Mouse (Mus musculus) gastrocnemius, adult 2 months (tissue): ENCODE results near the gene Trappc10. TPM values are rescaled to one million over a fixed set of nuclear protein-coding genes. Genes with fewer than 3 reads are reported as not detected.
"Not testable (repeated sequence)": the region's sequence is repeated elsewhere in the genome, so short reads cannot be mapped to it uniquely, and the experiment has no call there.

ENCODE experiments used
- DNase-seq: peaks from one replicate; pipeline ENCODE4 v3.0.0; 2022
- H3K27ac ChIP-seq: fragments of 200-600 bp; 2 replicates; pipeline ENCODE4 v1.8.1; 2022; ENCODE audit warnings: mild to moderate bottlenecking
- H3K4me3 ChIP-seq: fragments of 200-600 bp; 2 replicates; pipeline ENCODE4 v1.8.1; 2022; ENCODE audit warnings: mild to moderate bottlenecking, moderate library complexity
- CTCF ChIP-seq: fragments of 200-600 bp; IDR thresholded peaks from 2 replicates; pipeline ENCODE4 v1.8.1; 2022; ENCODE audit warnings: antibody characterized with exemption, mild to moderate bottlenecking, moderate library complexity
- intact Hi-C: fragments of 180-260 bp; cut with DNase I; formaldehyde crosslinking; loops from one replicate; pipeline ENCODE4 v1.15.1; 2025
- total RNA-seq, 2 experiments: library from RNA; stranded (reverse); gene quantifications; 2 replicates each; pipeline ENCODE4 v1.2.3; 2021

Gene Trappc10
- total RNA-seq, 2 experiments from 2014 or later, result 37.9 to 40.1 TPM

DNA sequence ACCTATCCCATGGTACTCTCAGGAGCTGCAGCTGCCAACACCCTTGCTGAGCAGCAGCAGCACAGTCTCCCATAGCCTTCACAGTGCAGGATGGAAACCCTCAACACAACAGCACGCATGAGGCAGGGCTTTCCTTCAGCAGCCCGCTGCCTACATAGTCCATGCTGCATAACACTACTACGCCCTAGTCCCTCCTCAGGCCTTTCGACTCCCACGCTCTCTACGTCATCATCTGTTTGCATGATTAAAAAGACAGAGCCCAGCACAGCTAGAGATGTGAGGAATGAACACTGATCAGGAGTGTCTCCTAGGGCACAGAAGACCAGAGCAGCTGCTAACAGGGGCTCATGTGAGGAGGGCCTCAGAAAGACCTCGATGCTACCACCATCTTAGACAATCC lies 23.1 kb downstream of the Trappc10 start:
- Histone ChIP-seq H3K27ac (no peak overlapping the region), H3K4me3 (no peak overlapping the region)
- TF ChIP-seq CTCF, result no peak
- no peak for DNase-seq
- intact Hi-C loops, result no loop called here

DNA sequence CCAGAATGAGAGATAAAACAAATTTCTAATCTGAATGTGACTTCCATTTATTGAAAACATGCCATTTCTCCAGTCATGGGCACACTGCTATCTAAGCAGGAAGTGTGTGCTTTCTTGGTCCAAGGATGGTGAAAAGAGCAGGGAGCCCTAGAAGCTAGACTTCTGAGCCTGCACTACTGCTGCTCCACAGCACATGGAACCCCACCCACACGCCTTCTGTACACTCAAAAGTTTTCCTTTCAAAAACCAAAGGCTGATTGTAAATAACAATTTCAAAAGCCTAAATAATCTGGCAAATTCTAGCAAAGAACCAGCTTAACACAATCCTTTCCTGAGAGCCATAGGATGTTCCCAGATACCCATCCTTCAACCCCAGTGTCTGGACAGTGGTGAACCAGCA lies 24.9 kb downstream of the Trappc10 start:
- intact Hi-C loops, result no loop called here
- no peak for TF ChIP-seq CTCF
- no peak for DNase-seq
- no peak overlapping the region for H3K27ac ChIP-seq
- no peak overlapping the region for H3K4me3 ChIP-seq

DNA sequence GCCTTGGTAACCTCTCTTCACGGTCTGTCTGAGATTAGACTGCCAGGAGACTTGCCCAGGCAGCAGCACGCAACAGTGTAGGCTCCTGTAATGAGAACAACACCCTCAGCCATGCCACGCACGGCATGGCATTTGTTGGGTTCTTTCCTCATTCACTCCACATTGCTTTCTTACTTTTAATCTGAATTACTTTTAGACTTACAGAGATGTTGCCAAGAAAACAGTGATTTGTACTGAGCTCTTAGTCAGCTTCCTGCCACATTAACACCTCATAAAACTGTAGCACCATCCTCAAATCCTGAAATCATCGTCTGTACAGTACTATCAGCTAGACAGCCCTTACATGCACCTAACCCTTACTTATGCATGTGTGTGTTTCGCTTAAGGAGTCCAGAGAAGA lies 25.9 kb downstream of the Trappc10 start:
- intact Hi-C loops, result no loop called here
- no peak overlapping the region for H3K27ac ChIP-seq
- no peak overlapping the region for H3K4me3 ChIP-seq
- DNase-seq, result no peak
- no peak for TF ChIP-seq CTCF

DNA sequence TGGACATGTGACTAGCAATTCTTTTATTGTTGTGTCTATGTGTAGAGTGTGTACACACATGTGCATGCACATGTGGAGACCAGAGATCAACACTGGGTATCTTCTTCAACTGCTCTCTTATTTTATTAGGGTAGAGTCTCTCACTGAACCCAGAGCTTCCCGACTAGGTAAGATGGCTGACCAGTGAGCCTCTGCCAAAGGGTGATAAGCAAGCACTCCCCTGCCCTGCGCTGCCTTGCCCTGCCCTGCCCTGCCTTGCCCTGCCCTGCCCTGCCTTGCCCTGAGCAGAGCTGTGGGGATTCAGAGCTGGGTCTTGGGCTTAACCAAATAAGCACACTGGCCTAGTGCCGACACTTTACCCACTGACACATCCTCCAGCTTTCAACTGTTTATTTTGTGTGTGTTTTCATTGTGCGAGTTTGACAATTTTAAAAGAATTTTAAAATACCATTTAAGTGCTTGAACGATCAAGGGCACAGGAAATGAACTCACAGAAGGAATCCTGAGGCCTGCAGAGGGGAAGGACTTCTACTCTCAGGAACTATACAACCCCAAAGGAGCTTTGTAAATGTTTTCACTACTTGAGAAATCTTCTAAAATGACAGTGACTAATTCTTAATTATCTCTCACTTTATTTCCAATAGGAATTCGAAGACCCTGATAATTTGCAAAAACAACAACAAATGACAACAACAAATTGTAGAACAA lies 27.9 kb downstream of the Trappc10 start:
- TF ChIP-seq CTCF, result no peak
- H3K4me3 ChIP-seq, result no peak overlapping the region
- no peak overlapping the region for H3K27ac ChIP-seq
- DNase-seq, result no peak
- intact Hi-C loops, result no loop called here

DNA sequence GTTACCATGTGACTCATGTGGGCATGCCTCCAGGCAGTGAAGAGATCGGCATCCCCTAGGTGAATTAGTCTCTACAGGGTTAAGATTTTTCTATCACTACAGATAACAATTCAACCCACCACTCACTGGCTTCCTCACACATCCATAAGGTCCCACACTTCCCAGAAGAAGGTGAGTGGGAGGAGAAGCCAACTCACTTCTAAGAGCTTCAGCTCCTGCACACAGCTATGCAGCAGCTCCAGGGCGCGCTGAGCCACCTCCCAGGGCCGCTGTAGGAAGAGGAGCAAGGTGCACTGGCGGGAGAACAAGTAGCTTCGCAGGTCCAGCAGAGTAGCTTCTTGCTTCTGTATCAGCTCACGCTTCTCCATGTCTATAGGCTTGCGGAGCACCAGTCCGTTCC lies 30.1 kb downstream of the Trappc10 start:
- intact Hi-C loops, result no loop called here
- DNase-seq, result no peak
- no peak overlapping the region for H3K27ac ChIP-seq
- no peak for TF ChIP-seq CTCF
- no peak overlapping the region for H3K4me3 ChIP-seq

DNA sequence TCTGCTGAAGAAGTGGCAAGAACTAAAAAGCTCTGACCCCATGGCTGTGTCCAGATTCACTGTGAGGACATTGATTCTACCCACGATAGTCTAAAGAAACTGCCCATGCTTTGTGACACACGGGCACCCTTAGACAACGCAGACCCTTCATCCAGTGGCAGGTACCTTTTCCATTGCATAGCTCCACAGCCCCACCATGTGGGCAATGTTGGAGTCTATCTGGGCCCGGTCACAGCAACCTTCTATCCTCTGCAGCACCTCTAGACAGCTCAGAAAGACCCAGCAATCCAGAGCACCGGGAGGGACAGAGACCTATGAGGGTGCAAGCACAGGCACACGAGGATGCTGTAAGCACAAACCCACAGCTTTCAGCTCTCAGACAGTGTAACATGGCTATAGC lies 33.1 kb downstream of the Trappc10 start:
- H3K27ac ChIP-seq, result no peak overlapping the region
- no peak overlapping the region for H3K4me3 ChIP-seq
- no peak for DNase-seq
- peak; percentile 45 for TF ChIP-seq CTCF
- intact Hi-C loops, result no loop called here

DNA sequence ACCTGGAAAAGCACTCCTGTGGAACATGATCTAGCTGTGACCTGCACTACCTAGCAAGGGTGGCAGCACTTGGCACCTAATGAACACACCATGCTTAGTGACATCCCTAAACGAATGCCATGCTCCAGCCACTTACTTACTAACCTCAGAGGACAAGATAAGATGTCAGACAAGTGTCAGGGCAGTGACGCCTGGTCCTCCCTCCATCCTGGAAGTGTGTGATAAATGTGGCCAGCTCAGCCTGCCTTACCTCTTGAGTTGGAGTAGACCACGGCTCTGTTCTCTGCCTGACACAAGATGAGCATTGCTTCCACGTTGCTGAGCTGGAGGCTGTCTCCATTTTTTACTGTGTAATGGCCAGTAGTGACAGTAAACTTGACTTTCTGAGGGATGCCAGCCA lies 43.3 kb downstream of the Trappc10 start:
- intact Hi-C loops, result no loop called here
- no peak for DNase-seq
- Histone ChIP-seq H3K27ac (no peak overlapping the region), H3K4me3 (no peak overlapping the region)
- TF ChIP-seq CTCF, result no peak

DNA sequence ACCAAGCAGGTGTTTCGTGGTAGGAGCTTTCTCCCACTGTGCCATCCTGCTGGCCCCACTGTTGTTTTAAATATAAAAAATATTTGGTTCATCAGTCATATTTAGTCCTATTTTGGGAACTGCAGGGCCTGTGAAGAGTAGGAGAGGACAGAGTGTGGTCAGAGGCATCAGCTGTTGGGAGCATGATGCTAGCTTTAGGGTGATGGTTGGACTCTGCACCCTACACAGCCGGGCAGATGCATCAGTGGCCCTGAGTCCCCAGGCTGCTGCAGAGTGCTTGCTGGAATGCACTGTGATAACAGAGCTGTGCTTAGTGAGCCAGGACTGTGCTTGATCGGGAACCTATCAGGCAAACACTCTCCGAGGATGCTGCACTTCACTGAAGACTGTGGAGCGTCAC lies 51.5 kb downstream of the Trappc10 start:
- intact Hi-C loops, result no loop called here
- no peak for DNase-seq
- no peak for TF ChIP-seq CTCF
- Histone ChIP-seq H3K4me3 (no peak overlapping the region), H3K27ac (no peak overlapping the region)

DNA sequence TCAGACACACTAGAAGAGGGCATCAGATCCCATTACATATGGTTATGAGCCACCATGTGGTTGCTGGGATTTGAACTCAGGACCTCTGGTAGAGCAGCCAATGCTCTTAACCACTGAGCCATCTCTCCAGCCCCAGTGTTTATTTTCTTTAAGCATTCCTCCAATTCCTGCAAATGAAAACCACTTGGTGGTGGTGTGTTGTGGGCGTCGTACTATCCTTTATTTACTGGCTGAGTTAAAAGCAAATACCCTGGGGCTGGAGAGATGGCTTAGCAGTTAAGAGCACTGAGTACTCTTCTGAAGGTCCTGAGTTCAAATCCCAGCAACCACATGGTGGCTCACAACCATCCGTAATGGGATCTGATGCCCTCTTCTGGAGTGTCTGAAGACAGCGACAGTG lies 58.4 kb downstream of the Trappc10 start:
- DNase-seq, H3K4me3 ChIP-seq: not testable (repeated sequence)
- H3K27ac ChIP-seq, result peak overlapping the region; percentile 95
- intact Hi-C loops, result loop anchor here (10.0 kb wide), 1 partner anchor 209 kb away; no protein-coding TSS in a partner anchor

DNA sequence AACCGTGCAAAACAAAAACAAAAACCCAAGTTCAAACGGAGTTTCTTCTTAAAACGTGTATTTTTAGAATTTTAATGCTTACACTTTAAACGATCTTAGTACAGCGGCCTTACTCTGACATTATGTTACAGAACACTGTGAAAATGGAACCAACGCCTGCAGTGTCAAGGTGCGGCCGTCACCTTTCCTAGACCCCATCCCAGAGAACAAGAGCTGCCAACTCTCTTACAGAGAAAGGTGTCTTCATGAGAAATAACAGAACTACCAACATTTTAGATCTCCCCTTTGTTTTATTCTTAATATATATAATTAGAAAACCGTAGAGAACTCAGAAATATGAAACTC lies 59.1 kb downstream of the Trappc10 start:
- no peak for DNase-seq
- no peak for TF ChIP-seq CTCF
- intact Hi-C loops, result loop anchor here (10.0 kb wide), 1 partner anchor 209 kb away; no protein-coding TSS in a partner anchor
- Histone ChIP-seq H3K4me3 (peak overlapping the region; percentile 89), H3K27ac (peak overlapping the region; percentile 95)

DNA sequence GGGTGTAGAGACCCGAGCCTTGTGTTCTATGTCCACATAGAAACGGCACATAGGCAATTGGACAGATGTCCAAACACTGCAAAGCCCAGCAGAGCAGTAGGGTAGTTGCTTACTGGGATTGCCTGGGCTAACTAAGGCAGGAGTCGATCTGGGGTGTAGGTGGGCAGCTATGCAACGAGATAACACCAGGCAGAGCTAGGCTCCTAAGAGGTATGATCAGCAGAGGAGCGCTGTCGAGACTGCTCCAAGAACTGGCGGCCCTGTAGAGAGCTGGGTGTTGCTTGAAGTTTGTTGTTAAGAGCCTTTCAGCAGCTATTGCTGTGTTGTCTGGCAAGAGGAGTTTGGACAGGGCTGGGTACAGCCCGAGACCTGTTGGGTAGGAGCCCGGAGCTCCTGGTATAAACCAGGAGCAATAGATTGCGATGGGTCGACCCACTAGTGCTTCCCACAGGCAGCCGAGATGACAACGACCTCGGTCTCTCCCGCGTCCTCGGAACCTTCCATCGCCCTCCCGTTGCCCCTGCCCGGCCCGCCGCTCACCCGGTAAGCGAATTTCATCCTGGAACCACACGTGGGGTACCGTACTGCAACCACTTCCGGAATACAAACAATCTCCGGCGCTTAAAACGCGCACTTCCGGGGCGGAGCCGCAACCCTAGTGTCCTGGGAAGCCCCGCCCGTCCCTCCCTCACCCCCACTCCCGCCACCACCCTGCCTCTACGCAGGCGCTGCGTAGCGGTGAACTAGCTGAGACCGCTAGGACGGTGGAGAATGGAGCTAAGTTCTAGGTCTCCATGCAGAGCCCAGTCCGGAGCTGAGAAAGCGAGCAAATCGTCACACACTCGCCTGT lies 59.7 kb downstream of the Trappc10 start, which contains the start of gene Pwp2:
Pwp2 (minus strand) TSS at position 619 of the 850 bp plus-strand sequence.
- intact Hi-C loops, result loop anchor here (10.0 kb wide), 1 partner anchor 210 kb away; no protein-coding TSS in a partner anchor
- Histone ChIP-seq H3K27ac (peak within 1 kb of the TSS; percentile 95), H3K4me3 (peak within 1 kb of the TSS; percentile 89)
- TF ChIP-seq CTCF, result peak; percentile 9; the same call in 1 of the 2 replicates
- DNase-seq, result peak; percentile 94

DNA sequence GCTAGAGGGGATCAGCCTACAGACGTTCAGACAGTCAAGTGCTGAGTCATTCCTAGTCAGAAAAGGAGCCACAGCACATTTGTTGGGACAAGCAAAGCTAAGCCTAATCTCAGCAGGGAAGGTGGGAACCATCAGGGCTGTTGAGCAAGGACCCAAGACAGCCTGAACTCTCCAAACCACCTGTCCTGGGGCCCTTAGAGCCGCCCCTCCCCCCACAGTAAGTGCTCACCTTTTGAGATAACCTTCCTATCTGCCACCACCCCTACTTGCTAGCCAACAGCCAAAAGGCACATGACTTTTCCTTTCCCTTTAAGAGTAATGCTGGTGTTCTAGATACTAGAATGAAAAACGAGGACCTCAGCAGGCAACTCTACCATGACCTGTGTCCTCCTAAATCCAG lies 60.9 kb downstream of the Trappc10 start:
- DNase-seq, result no peak
- intact Hi-C loops, result loop anchor here (10.0 kb wide), 1 partner anchor 211 kb away; no protein-coding TSS in a partner anchor
- H3K4me3 ChIP-seq, result no peak overlapping the region; the same call in 1 of the 2 replicates
- TF ChIP-seq CTCF, result no peak
- no peak overlapping the region for H3K27ac ChIP-seq

DNA sequence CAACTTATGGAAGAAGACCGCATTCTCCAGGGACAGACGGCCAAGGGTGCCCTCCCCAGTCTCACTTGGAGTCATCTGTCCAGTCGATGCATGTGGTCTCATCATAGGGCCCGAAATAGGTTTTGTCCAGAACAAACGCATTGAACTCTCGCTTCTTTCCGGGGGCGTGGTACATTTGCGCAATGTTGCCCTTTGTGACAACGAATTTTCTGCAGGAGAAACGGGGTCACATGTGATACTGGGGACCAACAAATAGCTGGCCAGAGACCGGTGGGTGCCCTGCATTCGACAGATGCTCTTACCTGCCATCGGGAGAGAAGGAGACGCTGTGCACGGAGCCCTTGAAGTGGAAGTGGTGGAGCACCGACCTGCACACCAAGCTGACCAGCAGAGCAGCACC lies 62.1 kb downstream of the Trappc10 start:
- Histone ChIP-seq H3K27ac (no peak overlapping the region), H3K4me3 (no peak overlapping the region)
- no peak for DNase-seq
- intact Hi-C loops, result loop anchor here (10.0 kb wide), 1 partner anchor 212 kb away; no protein-coding TSS in a partner anchor
- no peak for TF ChIP-seq CTCF
